In genomic region chr14:47910741-47911295, GRCm38 (mm10) we compare ENCODE assay signal across 17 mouse cellular contexts.
A peak's percentile ranks its signal among the peaks of the same experiment; 100 is the strongest.
DNase-seq lines count a peak whose midpoint lies in the region; ATAC-seq lines count a peak whose summit lies in the region.
"Had no signal": no experiment of that assay in that cellular context is flagged by ENCODE, and none has a peak within 500 bp of the region (broad histone marks: within the 10 kb centered on the region; RNA-seq: fewer than 3 reads in every experiment).

No protein-coding gene starts in this region.

- no peak overlapping the region for H3K4me3 ChIP-seq in hindbrain, embryonic 10.5 days
- no peak overlapping the region for H3K4me3 ChIP-seq in hindbrain, embryonic 16.5 days (ENCODE audit: low read length)
- no peak overlapping the region for H3K4me3 ChIP-seq in forebrain, embryonic 16.5 days (replicated peaks; ENCODE audit: low read length)
- no peak overlapping the region for H3K4me3 ChIP-seq in midbrain, embryonic 13.5 days (replicated peaks)
- H3K4me3 ChIP-seq: limb, embryonic 10.5 days; liver, embryonic 13.5 days; lung, embryonic 15.5 days; myocyte; stomach, embryonic 15.5 days had no signal

- no peak for ATAC-seq in hindbrain, embryonic 16.5 days
- no peak for ATAC-seq in forebrain, embryonic 16.5 days
- ATAC-seq in midbrain, embryonic 13.5 days = peak; percentile 65
- ATAC-seq: activated CD4-positive, CD25-positive, alpha-beta regulatory T cell, adult 4 months; Patski had no signal

- peak overlapping the region; percentile 76 for H3K27ac ChIP-seq in hindbrain, embryonic 10.5 days
- H3K27ac ChIP-seq in hindbrain, embryonic 16.5 days (ENCODE audit: low read depth, low read length) = no peak overlapping the region
- H3K27ac ChIP-seq in forebrain, embryonic 16.5 days (ENCODE audit: low read length) = peak overlapping the region; percentile 51; the same call in 1 of the 2 replicates
- peak overlapping the region; percentile 52 for H3K27ac ChIP-seq in midbrain, embryonic 13.5 days
- H3K27ac ChIP-seq: limb, embryonic 10.5 days; liver, embryonic 13.5 days; lung, embryonic 15.5 days; stomach, embryonic 15.5 days had no signal

- peaks cover 38% of the 10 kb centered on the region for H3K4me1 ChIP-seq in hindbrain, embryonic 10.5 days (replicated peaks)
- H3K4me1 ChIP-seq in hindbrain, embryonic 16.5 days (ENCODE audit: control insufficient read depth, insufficient read depth, low read depth, low read length) = peaks cover 12% of the 10 kb centered on the region
- peaks cover 26% of the 10 kb centered on the region for H3K4me1 ChIP-seq in forebrain, embryonic 16.5 days (replicated peaks; ENCODE audit: control insufficient read depth, insufficient read depth, low read length)
- H3K4me1 ChIP-seq in midbrain, embryonic 13.5 days (replicated peaks) = peaks cover 34% of the 10 kb centered on the region
- H3K4me1 ChIP-seq: liver, embryonic 13.5 days; stomach, embryonic 15.5 days had no signal

- no peak overlapping the region for H3K9ac ChIP-seq in hindbrain, embryonic 16.5 days (ENCODE audit: low read depth, low read length)
- H3K9ac ChIP-seq in forebrain, embryonic 16.5 days (replicated peaks; ENCODE audit: low read depth, low read length) = no peak overlapping the region
- peak overlapping the region; percentile 10; the same call in 1 of the 2 replicates for H3K9ac ChIP-seq in midbrain, embryonic 13.5 days (replicated peaks)
- H3K9ac ChIP-seq: liver, embryonic 13.5 days; lung, embryonic 15.5 days; stomach, embryonic 15.5 days had no signal

- 50% methylated on average over 6 of the region's 6 CpGs for WGBS in hindbrain, embryonic 10.5 days
- WGBS in hindbrain, embryonic 16.5 days = 29% methylated on average over 6 of the region's 6 CpGs
- 25% methylated on average over 6 of the region's 6 CpGs for WGBS in forebrain, embryonic 16.5 days
- 26% methylated on average over 6 of the region's 6 CpGs for WGBS in midbrain, embryonic 13.5 days

- no peaks in the 10 kb centered on the region; the same call in 1 of the 2 replicates for H3K9me3 ChIP-seq in hindbrain, embryonic 10.5 days
- no peaks in the 10 kb centered on the region for H3K9me3 ChIP-seq in hindbrain, embryonic 16.5 days (ENCODE audit: control insufficient read depth, low read length)
- no peaks in the 10 kb centered on the region for H3K9me3 ChIP-seq in forebrain, embryonic 16.5 days (ENCODE audit: control insufficient read depth, low read length)
- no peaks in the 10 kb centered on the region for H3K9me3 ChIP-seq in midbrain, embryonic 13.5 days
- H3K9me3 ChIP-seq: limb, embryonic 10.5 days; liver, embryonic 13.5 days; lung, embryonic 15.5 days; stomach, embryonic 15.5 days had no signal

- H3K4me2 ChIP-seq in hindbrain, embryonic 16.5 days (ENCODE audit: low read length) = no peak overlapping the region
- no peak overlapping the region for H3K4me2 ChIP-seq in forebrain, embryonic 16.5 days (ENCODE audit: low read length)
- no peak overlapping the region for H3K4me2 ChIP-seq in midbrain, embryonic 13.5 days (replicated peaks)
- H3K4me2 ChIP-seq: liver, embryonic 13.5 days; lung, embryonic 15.5 days; stomach, embryonic 15.5 days had no signal

- no peaks in the 10 kb centered on the region for H3K36me3 ChIP-seq in hindbrain, embryonic 10.5 days
- H3K36me3 ChIP-seq in hindbrain, embryonic 16.5 days (ENCODE audit: control insufficient read depth, insufficient read depth, low read length) = no peaks in the 10 kb centered on the region
- H3K36me3 ChIP-seq in forebrain, embryonic 16.5 days (ENCODE audit: control insufficient read depth, insufficient read depth) = no peaks in the 10 kb centered on the region
- no peaks in the 10 kb centered on the region for H3K36me3 ChIP-seq in midbrain, embryonic 13.5 days
- H3K36me3 ChIP-seq: limb, embryonic 10.5 days; liver, embryonic 13.5 days; lung, embryonic 15.5 days; stomach, embryonic 15.5 days had no signal

- DNase-seq in hindbrain, embryonic 10.5 days (ENCODE audit: low spot score) = no peak
- DNase-seq in NIH3T3 (ENCODE audit: low read depth) = peak; percentile 53
- DNase-seq in left cerebral cortex, adult 11 months (ENCODE audit: low spot score) = no peak
- DNase-seq in adrenal gland, adult 8-10 months = no peak
- DNase-seq: gastrocnemius, postnatal 25 days; liver, embryonic 13.5 days; right cerebral cortex, adult 18-20 months; thymus, adult 2 months had no signal

- no peaks in the 10 kb centered on the region for H3K27me3 ChIP-seq in hindbrain, embryonic 10.5 days (ENCODE audit: insufficient read depth, poor library complexity, severe bottlenecking)
- no peaks in the 10 kb centered on the region for H3K27me3 ChIP-seq in hindbrain, embryonic 16.5 days (replicated peaks; ENCODE audit: control insufficient read depth, insufficient read depth, low read length)
- H3K27me3 ChIP-seq in forebrain, embryonic 16.5 days (replicated peaks; ENCODE audit: control insufficient read depth, insufficient read depth, low read length) = no peaks in the 10 kb centered on the region
- no peaks in the 10 kb centered on the region for H3K27me3 ChIP-seq in midbrain, embryonic 13.5 days
- H3K27me3 ChIP-seq: liver, embryonic 13.5 days; lung, embryonic 15.5 days; Patski; stomach, embryonic 15.5 days had no signal
